Mouse (Mus musculus) adrenal gland, adult 8-10 months (tissue): ENCODE data around the gene Gm3147. TPM values are rescaled to one million over a fixed set of nuclear protein-coding genes. Genes with fewer than 3 reads are reported as not detected.
"Not testable (repeated sequence)": the region's sequence is repeated elsewhere in the genome, so short reads cannot be mapped to it uniquely, and the experiment has no call there.

Experiments used
- DNase-seq: peaks from one replicate; pipeline ENCODE4 v3.0.0; 2022
- total RNA-seq, 4 experiments: library from RNA; stranded (reverse); gene quantifications; 2 replicates each; pipeline ENCODE4 v1.2.4; 2022

Gm3147 gene
- total RNA-seq, result not detected

GRCm38 (mm10) chr5:94616242-94616641 is at the start of gene Gm3147:
Gm3147 (minus strand) TSS chr5:94616342.
- DNase-seq, result not testable (repeated sequence)

GRCm38 (mm10) chr5:94648082-94648481 is 31.9 kb upstream of the Gm3147 start, which contains the start of gene Gm6205:
Gm6205 (plus strand) TSS chr5:94648382.
- not testable (repeated sequence) for DNase-seq

DNA sequence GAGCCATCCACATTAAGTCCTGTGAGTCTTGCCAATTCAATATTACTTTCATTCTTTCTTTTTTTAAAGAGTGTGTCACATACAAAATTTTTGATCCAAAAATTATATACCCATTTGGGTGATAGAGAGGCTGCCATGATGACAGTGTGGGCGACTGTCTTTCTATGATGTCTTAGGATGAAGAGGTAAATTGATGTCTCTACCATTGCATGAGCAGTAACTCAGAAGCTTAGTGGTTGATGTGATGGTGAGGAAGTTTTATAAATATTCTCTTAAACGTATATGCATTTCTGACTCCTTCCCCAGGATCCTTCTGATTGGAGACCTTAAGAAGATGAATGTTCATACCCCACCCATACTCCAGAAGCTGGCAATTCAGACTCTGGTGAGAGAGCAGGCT is 7.5 kb upstream of the Gm3147 start, which contains the start of gene Gm6509:
Gene Gm6509 (plus strand): TSS at position 301 of the 400 bp plus-strand sequence.
- DNase-seq, result not testable (repeated sequence)

Other genes with a start within 250 kb of the Gm3147 start
- not detected for gene Gm7682, start 170.6 kb downstream of the Gm3147 start, total RNA-seq
- not detected for gene Gm3139, start 90.1 kb downstream of the Gm3147 start, total RNA-seq
- gene Gm6509, start 7.6 kb upstream of the Gm3147 start, total RNA-seq, result not detected
- not detected for gene Gm6205, start 32.0 kb upstream of the Gm3147 start, total RNA-seq
- not detected for gene Gm3183, start 249.1 kb upstream of the Gm3147 start, total RNA-seq